Mouse (Mus musculus): ENCODE results near the gene Hhip.

GRCm38 (mm10) chr8:80015818-80016217 lies 42.0 kb downstream of the Hhip start:
- TF ChIP-seq CTCF (IDR thresholded peaks at IDR 0.05) = no peak
- TF ChIP-seq EP300 (IDR thresholded peaks at IDR 0.05) = no peak
